Mouse (Mus musculus) liver, postnatal 0 days (tissue): ENCODE results near the gene Lurap1. TPM values are rescaled to one million over a fixed set of nuclear protein-coding genes. Genes with fewer than 3 reads are reported as not detected.

Experiments used
- ATAC-seq: fragments of 200-750 bp; cut with Nextera tagmentation; 2 replicates; pipeline ENCODE4 v1.8.0; 2017; ENCODE audit warnings: mild to moderate bottlenecking, moderate library complexity
- DNase-seq: peaks from one replicate; pipeline ENCODE4 v3.0.0-alpha.2; 2016
- H3K27ac ChIP-seq: fragments of 300-500 bp; sonication (generic); 2 replicates; pipeline ENCODE4 v1.5.1; 2014; ENCODE audit warnings: antibody characterized with exemption, moderate library complexity, mild to moderate bottlenecking, low read depth
- H3K27me3 ChIP-seq: fragments of 300-500 bp; sonication (generic); 2 replicates; pipeline ENCODE4 v1.6.1; 2014; ENCODE audit warnings: low read length, control low read depth, mixed read lengths; ENCODE audit not compliant: insufficient read depth
- H3K36me3 ChIP-seq: fragments of 300-500 bp; sonication (generic); replicated peaks from 2 replicates; pipeline ENCODE4 v1.6.1; 2014; ENCODE audit warnings: mild to moderate bottlenecking, control low read depth, low read length, moderate library complexity, mixed read lengths; ENCODE audit not compliant: insufficient read depth
- H3K4me1 ChIP-seq: fragments of 300-500 bp; sonication (generic); 2 replicates; pipeline ENCODE4 v1.6.1; 2014; ENCODE audit warnings: antibody characterized with exemption, mild to moderate bottlenecking, control low read depth; ENCODE audit not compliant: insufficient read depth
- H3K4me2 ChIP-seq: fragments of 300-500 bp; sonication (generic); 2 replicates; pipeline ENCODE4 v1.6.1; 2014; ENCODE audit warnings: low read depth, mild to moderate bottlenecking, low read length, moderate library complexity, mixed read lengths
- H3K4me3 ChIP-seq: fragments of 300-500 bp; sonication (generic); 2 replicates; pipeline ENCODE4 v1.5.1; 2014; ENCODE audit warnings: low read depth, low read length
- H3K9ac ChIP-seq: fragments of 300-500 bp; sonication (generic); replicated peaks from 2 replicates; pipeline ENCODE4 v1.6.1; 2014; ENCODE audit warnings: mild to moderate bottlenecking, moderate library complexity
- H3K9me3 ChIP-seq: fragments of 300-500 bp; sonication (generic); 2 replicates; pipeline ENCODE4 v1.6.1; 2016; ENCODE audit warnings: mild to moderate bottlenecking, control low read depth, low read length, mixed read lengths
- CTCF ChIP-seq: sonication (generic); IDR thresholded peaks from 2 replicates; pipeline ENCODE4 v1.5.1; 2016; ENCODE audit warnings: antibody characterized with exemption, low read depth
- EP300 ChIP-seq: IDR thresholded peaks from 2 replicates; pipeline ENCODE4 v1.6.1; 2016; ENCODE audit warnings: antibody characterized with exemption, low read depth, mild to moderate bottlenecking
- WGBS: fragments of 180-500 bp; shearing (Covaris S2); extraction: QIAGEN DNeasy Blood & Tissue Kit; methylation state at CpG from one replicate; pipeline ENCODE4 v1.1.7; 2014; ENCODE audit not compliant: insufficient replicate concordance; 5-methylcytosine and 5-hydroxymethylcytosine counted together
- polyA plus RNA-seq: library from polyadenylated mRNA; unstranded; fragments of >200 nt; fragmentation: Nextera tagmentation; extraction: Ambion mirVana; gene quantifications from 2 replicates; pipeline ENCODE4 v1.2.1, GENCODE M21; 2015

Gene Lurap1
- polyA plus RNA-seq, 1 experiment from 2014 or later: 0.27 TPM

DNA sequence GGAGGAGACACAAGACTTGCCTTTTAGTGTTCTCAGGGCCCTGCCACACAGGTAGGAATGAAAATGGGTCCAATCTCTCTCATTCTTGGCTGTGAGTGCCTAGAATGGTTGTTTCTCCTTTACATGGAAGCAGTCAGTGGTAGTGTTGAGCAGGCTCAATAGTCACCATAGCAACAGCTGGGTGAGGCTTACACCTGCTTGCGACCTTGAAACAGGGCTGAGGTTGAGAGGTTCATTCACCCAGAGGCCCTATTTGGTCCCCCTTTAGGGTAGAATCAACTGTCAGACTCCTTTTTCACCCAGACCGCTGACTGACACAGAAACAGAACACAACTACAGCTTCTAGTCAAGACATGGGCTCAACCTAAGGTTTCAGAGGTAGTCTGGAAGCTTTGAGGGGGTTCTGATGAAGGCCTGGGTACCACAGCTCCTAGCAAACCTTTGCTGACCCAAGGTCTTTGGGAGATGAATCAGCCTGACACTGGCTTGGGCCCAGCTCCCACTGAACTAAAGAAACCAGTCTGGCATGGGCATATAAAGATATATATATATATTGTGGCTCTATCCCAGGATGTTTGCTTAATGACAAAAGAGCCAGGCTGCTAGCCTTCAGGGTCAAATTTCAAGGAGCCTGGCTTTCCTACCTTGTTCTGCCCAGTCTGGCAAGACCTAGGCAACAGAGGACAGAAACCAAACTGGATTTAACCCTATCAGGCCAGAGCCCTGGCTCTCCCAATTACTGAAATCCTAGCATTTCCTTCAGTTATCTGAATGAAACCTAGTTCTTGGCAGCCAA lies 13.8 kb upstream of the Lurap1 start:
- Histone ChIP-seq H3K27ac (no peak overlapping the region), H3K36me3 (0 out of 2 replicates have a peak, but pooled peaks cover 1% of the 10 kb centered on the region), H3K27me3 (no peaks in the 10 kb centered on the region), H3K4me2 (no peak overlapping the region), H3K4me3 (no peak overlapping the region), H3K9ac (no peak overlapping the region), H3K4me1 (no peaks in the 10 kb centered on the region), H3K9me3 (no peaks in the 10 kb centered on the region)
- 72% methylated on average over 2 of the region's 2 CpGs for WGBS
- DNase-seq (no peak), ATAC-seq (no peak)
- no peak for TF ChIP-seq CTCF
- no peak for TF ChIP-seq EP300

DNA sequence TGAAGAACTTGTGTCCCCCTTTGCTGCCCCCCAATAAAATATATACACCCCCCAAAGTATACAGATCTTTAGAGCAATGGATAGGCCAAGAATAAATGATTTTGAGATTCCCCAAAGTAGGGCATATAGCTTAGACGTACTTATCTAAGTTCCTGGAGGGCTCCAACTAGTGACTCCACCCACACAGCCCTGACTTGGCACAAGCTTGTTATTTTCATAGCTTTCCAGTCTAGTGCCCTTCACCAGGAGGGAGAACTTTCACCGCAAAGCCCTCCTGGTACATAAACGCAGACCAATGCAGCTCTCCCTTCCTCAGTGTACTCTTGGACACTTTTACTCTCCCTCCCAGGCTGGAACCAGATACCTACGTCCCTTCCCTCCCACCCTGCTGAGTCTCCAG lies 11.0 kb upstream of the Lurap1 start:
- H3K4me3 ChIP-seq: no peak overlapping the region
- no peaks in the 10 kb centered on the region for H3K9me3 ChIP-seq
- no peaks in the 10 kb centered on the region for H3K27me3 ChIP-seq
- peaks cover 18% of the 10 kb centered on the region for H3K36me3 ChIP-seq
- TF ChIP-seq EP300 (no peak), CTCF (no peak)
- DNase-seq: no peak
- H3K4me2 ChIP-seq: no peak overlapping the region
- no peaks in the 10 kb centered on the region for H3K4me1 ChIP-seq
- H3K27ac ChIP-seq: no peak overlapping the region
- 61% methylated on average over 4 of the region's 4 CpGs for WGBS
- no peak overlapping the region for H3K9ac ChIP-seq
- ATAC-seq: no peak

DNA sequence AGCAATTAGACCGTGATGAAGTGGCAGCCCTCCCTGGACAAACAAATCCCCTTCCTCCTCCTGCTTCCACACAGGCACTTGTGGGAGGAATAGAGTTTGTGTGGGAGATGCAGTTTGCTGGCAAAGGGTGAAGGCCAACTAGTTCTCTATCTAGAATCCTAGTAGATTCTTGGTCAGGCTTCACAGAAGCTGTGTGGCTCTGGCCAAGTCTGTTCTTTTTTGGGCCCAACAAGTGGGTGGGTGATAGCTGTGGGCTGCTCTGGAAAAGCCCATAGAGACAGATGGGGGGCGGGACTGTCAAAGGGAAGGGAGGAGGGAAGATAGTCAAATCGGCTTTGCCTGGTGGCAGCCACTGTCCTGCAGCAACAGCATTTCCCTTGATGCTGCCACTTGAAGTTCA lies 9.6 kb upstream of the Lurap1 start:
- H3K4me1 ChIP-seq: no peaks in the 10 kb centered on the region
- ATAC-seq (no peak), DNase-seq (no peak)
- TF ChIP-seq CTCF (no peak), EP300 (no peak)
- H3K9ac ChIP-seq: no peak overlapping the region
- H3K9me3 ChIP-seq: no peaks in the 10 kb centered on the region
- 66% methylated on average over 3 of the region's 3 CpGs for WGBS
- H3K4me2 ChIP-seq: no peak overlapping the region
- H3K4me3 ChIP-seq: no peak overlapping the region
- H3K27me3 ChIP-seq: no peaks in the 10 kb centered on the region
- H3K36me3 ChIP-seq: peaks cover 30% of the 10 kb centered on the region
- no peak overlapping the region for H3K27ac ChIP-seq

DNA sequence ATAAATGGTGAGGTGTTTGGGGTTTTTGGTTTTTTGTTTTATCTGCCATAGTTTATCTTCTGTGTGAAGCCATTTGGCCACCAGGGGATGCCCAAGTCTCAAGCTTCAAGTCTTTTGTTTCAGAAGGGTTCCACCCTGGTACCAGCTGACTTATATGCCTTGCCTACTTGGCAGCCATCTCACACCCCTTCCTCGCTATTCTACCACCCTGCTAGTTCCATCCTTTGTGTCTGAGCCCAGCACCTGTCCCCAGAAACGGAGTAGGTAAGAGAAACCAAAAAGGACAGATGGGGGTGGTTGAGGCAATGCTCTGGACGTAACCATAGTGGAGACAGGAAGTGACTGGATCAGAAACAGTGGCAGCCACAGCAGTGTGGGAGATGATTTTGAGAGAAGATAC lies 8.8 kb upstream of the Lurap1 start:
- Histone ChIP-seq H3K4me3 (no peak overlapping the region), H3K27ac (no peak overlapping the region), H3K9ac (no peak overlapping the region), H3K4me2 (no peak overlapping the region), H3K9me3 (no peaks in the 10 kb centered on the region), H3K36me3 (peaks cover 38% of the 10 kb centered on the region), H3K4me1 (no peaks in the 10 kb centered on the region), H3K27me3 (no peaks in the 10 kb centered on the region)
- no peak for DNase-seq
- 62% methylated on average over 3 of the region's 3 CpGs for WGBS
- TF ChIP-seq CTCF: peak; percentile 62
- TF ChIP-seq EP300: no peak
- no peak for ATAC-seq

DNA sequence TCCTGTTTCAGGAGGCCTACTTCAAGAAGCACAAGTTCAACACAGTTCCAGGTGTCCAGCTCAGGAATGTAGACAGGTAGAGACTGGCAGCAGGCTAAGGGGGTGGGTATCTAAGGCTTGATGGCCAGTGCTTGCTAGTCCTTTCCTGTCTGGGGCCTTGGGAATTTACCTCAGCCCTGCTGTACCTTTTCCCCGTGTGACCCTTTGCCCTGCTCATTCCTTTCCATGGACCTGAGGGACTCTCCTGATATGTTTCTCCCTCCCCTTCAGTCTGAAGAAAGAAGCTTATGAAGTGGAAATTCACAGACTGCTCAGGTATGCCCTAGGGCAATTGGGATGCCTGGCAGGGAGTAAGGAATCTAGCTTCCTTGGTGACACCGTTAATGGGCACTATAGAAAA lies 6.7 kb upstream of the Lurap1 start:
- ATAC-seq (no peak), DNase-seq (no peak)
- TF ChIP-seq CTCF: no peak
- no peak for TF ChIP-seq EP300
- H3K4me1 ChIP-seq: no peaks in the 10 kb centered on the region
- no peak overlapping the region for H3K4me3 ChIP-seq
- H3K27me3 ChIP-seq: no peaks in the 10 kb centered on the region
- no peak overlapping the region for H3K27ac ChIP-seq
- H3K9me3 ChIP-seq: no peaks in the 10 kb centered on the region
- H3K36me3 ChIP-seq: peaks cover 47% of the 10 kb centered on the region
- 90% methylated on average over 2 of the region's 2 CpGs for WGBS
- H3K4me2 ChIP-seq: no peak overlapping the region
- H3K9ac ChIP-seq: no peak overlapping the region

DNA sequence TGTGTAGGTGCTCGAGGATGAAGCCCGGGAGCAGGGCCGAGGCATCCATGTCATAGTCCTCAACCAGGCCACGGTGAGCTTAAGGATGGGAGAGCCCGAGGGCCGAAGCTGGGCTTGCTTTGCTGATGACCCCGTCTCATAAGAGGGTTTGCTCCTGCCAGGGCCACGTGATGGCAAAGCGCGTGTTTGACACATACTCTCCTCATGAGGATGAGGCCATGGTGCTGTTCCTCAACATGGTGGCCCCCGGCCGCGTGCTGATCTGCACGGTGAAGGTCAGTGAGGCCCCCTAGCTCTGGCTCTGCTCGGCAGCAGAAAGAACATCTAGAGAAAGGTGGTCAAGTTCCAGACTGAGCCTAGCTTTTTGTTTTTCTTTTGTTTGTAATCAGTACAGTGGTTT lies 1.6 kb upstream of the Lurap1 start:
- ATAC-seq: no peak
- Histone ChIP-seq H3K9ac (no peak overlapping the region), H3K27me3 (no peaks in the 10 kb centered on the region), H3K36me3 (peaks cover 32% of the 10 kb centered on the region), H3K4me3 (no peak overlapping the region), H3K4me1 (peaks cover 13% of the 10 kb centered on the region), H3K9me3 (no peaks in the 10 kb centered on the region), H3K4me2 (no peak overlapping the region), H3K27ac (no peak overlapping the region)
- no peak for DNase-seq
- TF ChIP-seq CTCF (no peak), EP300 (no peak)
- WGBS: 88% methylated on average over 15 of the region's 15 CpGs
